ENCODE assay signal across 25 mouse cellular contexts in the genomic region with DNA sequence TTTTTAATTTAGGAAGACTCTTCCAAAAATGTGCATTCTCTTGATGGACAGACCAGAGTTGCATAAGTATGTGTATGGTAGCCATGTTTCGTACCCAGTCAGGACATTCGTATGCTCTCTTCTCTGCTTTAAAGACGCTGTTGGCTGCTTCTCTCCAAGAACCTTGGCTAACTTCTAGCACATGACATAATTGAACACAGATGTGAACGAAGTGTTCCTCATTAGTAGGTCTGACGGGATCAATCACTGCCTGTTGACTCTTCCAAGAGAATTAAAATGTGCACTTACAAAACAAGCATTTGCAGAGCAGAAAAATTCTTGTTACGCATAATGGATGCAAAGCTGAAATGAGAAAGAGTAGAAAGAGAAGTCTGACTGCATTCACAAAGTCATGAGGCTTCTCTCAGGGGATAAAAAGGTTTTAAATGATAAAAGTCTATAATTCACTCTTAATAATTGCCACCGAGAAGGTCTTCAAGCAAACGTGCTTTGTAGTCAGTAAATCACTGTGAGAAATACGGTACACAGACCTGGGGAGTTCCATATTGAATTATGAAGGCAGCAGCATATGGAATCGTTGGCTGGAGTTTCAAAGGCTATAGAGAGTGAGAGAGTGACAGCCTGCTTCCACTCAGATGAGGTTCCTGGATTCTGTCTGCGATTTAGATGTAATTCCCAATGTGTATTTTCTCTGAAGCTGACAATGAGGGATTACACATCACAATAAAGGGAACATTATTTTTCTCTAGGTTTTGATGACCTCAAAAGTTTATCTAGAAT.
DNase-seq lines count a peak whose midpoint lies in the region; ATAC-seq and TF ChIP-seq lines count a peak whose summit lies in the region.
"Had no signal": no experiment of that assay in that cellular context is flagged by ENCODE, and none has a peak within 500 bp of the region (broad histone marks: within the 10 kb centered on the region; RNA-seq: fewer than 3 reads in every experiment).

No protein-coding gene starts in this region.

- peak; percentile 78 for ATAC-seq in forebrain, postnatal 0 days
- ATAC-seq in forebrain, embryonic 13.5 days, result no peak; the same call in 1 of the 2 replicates
- ATAC-seq: inflammation-experienced regulatory T-cells, adult 6 months had no signal

- H3K9ac ChIP-seq in forebrain, postnatal 0 days, result no peak overlapping the region
- H3K9ac ChIP-seq in forebrain, embryonic 13.5 days, result no peak overlapping the region
- H3K9ac ChIP-seq: heart, embryonic 13.5 days; hindbrain, embryonic 12.5 days; limb, embryonic 13.5 days; liver, embryonic 13.5 days had no signal

- peak; percentile 37 for DNase-seq in forebrain, postnatal 0 days
- DNase-seq in embryo, embryonic 10.5 days (ENCODE audit: low spot score), result peak; percentile 30
- DNase-seq in forelimb bud, embryonic 11.5 days (ENCODE audit: low read depth, low spot score), result peak; percentile 54
- DNase-seq in heart, postnatal 36 days, result no peak
- no peak for DNase-seq in cerebellum, postnatal 4 days (ENCODE audit: low spot score in 2 of 2)
- DNase-seq in thymus, postnatal 25 days, result no peak
- DNase-seq: adrenal gland, postnatal 25 days; cerebellum, adult 18-20 months; cerebellum, postnatal 25 days; gastrocnemius, postnatal 25 days; heart, adult 18-20 months; heart, postnatal 14 days; kidney, adult 18-20 months; liver, embryonic 13.5 days; lung, adult 2 months; lung, postnatal 14 days; midbrain, embryonic 14.5 days; thymus, adult 2 months had no signal

- no peak for TF ChIP-seq CTCF in forebrain, postnatal 0 days (IDR thresholded peaks at IDR 0.05; ENCODE audit: low read depth)

- H3K9me3 ChIP-seq in forebrain, postnatal 0 days (ENCODE audit: low read length), result no peaks in the 10 kb centered on the region
- H3K9me3 ChIP-seq in forebrain, embryonic 13.5 days (replicated peaks), result no peaks in the 10 kb centered on the region
- H3K9me3 ChIP-seq: heart, embryonic 13.5 days; hindbrain, embryonic 12.5 days; limb, embryonic 13.5 days; liver, embryonic 13.5 days had no signal

- intact Hi-C loops in heart, postnatal 36 days (cut with DNase I), result no loop called here

- H3K4me3 ChIP-seq in forebrain, postnatal 0 days (ENCODE audit: low read depth, low read length), result no peak overlapping the region
- H3K4me3 ChIP-seq in forebrain, embryonic 13.5 days, result no peak overlapping the region
- H3K4me3 ChIP-seq: heart, embryonic 13.5 days; hindbrain, embryonic 12.5 days; limb, embryonic 13.5 days; liver, embryonic 13.5 days had no signal

- no peaks in the 10 kb centered on the region for H3K4me1 ChIP-seq in forebrain, postnatal 0 days (ENCODE audit: insufficient read depth)
- H3K4me1 ChIP-seq in forebrain, embryonic 13.5 days, result no peaks in the 10 kb centered on the region
- H3K4me1 ChIP-seq: heart, embryonic 13.5 days; hindbrain, embryonic 12.5 days; limb, embryonic 13.5 days; liver, embryonic 13.5 days had no signal

- no peaks in the 10 kb centered on the region for H3K27me3 ChIP-seq in forebrain, postnatal 0 days (ENCODE audit: insufficient read depth, low read length)
- no peaks in the 10 kb centered on the region for H3K27me3 ChIP-seq in forebrain, embryonic 13.5 days
- H3K27me3 ChIP-seq: heart, embryonic 13.5 days; hindbrain, embryonic 12.5 days; limb, embryonic 13.5 days; liver, embryonic 13.5 days had no signal

- no peak overlapping the region for H3K4me2 ChIP-seq in forebrain, postnatal 0 days (ENCODE audit: low read depth)
- H3K4me2 ChIP-seq in forebrain, embryonic 13.5 days, result no peak overlapping the region
- H3K4me2 ChIP-seq: heart, embryonic 13.5 days; hindbrain, embryonic 12.5 days; limb, embryonic 13.5 days; liver, embryonic 13.5 days had no signal

- 44% methylated on average over 11 of the region's 11 CpGs for WGBS in forebrain, postnatal 0 days
- 75% methylated on average over 11 of the region's 11 CpGs for WGBS in forebrain, embryonic 13.5 days

- no peak overlapping the region for H3K27ac ChIP-seq in forebrain, postnatal 0 days (ENCODE audit: low read depth, low read length)
- H3K27ac ChIP-seq in forebrain, embryonic 13.5 days, result no peak overlapping the region
- H3K27ac ChIP-seq: heart, embryonic 13.5 days; hindbrain, embryonic 12.5 days; kidney, postnatal 0 days; limb, embryonic 13.5 days; liver, embryonic 13.5 days; stomach, postnatal 0 days had no signal

- H3K36me3 ChIP-seq in forebrain, postnatal 0 days (ENCODE audit: insufficient read depth), result no peaks in the 10 kb centered on the region
- no peaks in the 10 kb centered on the region for H3K36me3 ChIP-seq in forebrain, embryonic 13.5 days (ENCODE audit: poor library complexity, severe bottlenecking)
- H3K36me3 ChIP-seq: heart, embryonic 13.5 days; hindbrain, embryonic 12.5 days; limb, embryonic 13.5 days; liver, embryonic 13.5 days had no signal

Comparison
In these comparisons a context has a peak if more than half of its experiments do, and no peak if none do; other contexts are left out.
1. DNase-seq: peak in forebrain, postnatal 0 days (single experiment), embryo, embryonic 10.5 days (single experiment) and forelimb bud, embryonic 11.5 days (single experiment); none in heart, postnatal 36 days (0 of 2), cerebellum, postnatal 4 days (0 of 2) and thymus, postnatal 25 days (single experiment).